Mouse (Mus musculus): ENCODE data around the gene Rtn4. TPM values are rescaled to one million over a fixed set of nuclear protein-coding genes. Genes with fewer than 3 reads are reported as not detected.

Gene Rtn4
- total RNA-seq, 2 experiments from 2014 or later: 40.9 to 55.1 TPM

DNA sequence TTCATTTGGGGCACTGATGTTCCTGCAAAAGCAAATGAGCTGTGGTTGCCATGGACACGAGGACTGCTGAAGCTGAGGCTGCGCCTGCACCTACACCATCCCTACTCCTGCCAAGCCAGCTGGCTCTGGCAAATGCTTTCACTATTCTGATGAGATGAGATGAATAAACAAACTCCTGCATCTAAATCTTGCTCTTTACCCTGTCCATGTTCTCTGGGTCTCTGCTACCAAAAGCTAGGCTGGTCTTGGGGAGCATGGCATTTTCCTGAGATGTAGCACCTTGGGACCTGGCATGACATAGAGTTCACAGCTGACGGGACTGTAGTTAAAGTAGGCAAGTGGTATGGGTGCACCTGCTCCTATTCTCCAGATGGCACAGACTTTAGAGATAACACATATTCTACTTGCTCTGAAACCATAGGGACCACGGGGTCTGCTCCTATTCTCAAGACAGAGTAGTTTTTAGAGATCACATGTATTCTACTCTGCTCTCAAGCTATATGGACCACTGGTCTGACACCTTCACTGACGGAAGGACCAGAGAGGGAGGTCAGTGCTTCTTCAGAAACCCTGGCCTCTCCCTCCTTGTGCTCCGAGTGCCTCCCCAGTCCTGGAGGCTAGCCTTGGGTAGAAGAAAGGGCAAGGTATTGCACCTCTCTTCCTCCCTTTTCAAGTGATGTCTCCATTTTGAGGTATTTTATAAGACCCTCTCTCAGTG is 96.3 kb downstream of the Rtn4 start:
- ATAC-seq (replicated peaks; ENCODE audit: low FRiP score, low TSS enrichment, poor library complexity, severe bottlenecking): 0 out of 2 replicates have a peak, but pooled peaks have one; percentile 6

DNA sequence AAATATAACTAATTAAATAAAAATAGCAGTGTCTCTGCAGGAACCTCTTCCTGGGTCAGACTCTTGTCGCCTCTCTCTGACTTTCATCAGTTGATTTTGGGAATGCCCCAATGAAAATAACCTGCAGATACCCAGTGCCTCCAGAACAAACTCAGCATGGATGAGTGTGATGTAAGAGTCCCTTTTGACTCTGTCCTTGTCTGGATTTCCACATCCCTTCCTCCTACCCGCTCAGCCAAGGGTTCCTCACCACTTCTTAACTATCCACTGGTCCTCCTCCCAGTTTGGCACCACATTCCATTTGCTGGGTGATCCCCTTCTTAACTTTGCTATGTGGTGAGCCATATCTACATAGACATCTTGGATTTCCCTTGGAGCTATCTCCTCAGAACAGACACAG is 98.0 kb downstream of the Rtn4 start:
- ATAC-seq (replicated peaks; ENCODE audit: low FRiP score, low TSS enrichment, poor library complexity, severe bottlenecking): no peak

Other genes with a start within 250 kb of the Rtn4 start
- gene Prorsd1, start 177.9 kb upstream of the Rtn4 start, total RNA-seq (2014; fragmentation: Nextera tagmentation): 56.5 and 69.5 TPM in 2 replicates
- gene Prorsd1, start 177.9 kb upstream of the Rtn4 start, total RNA-seq (2017): 76.9 and 78.5 TPM in 2 replicates
- gene Mtif2, start 166.5 kb upstream of the Rtn4 start, total RNA-seq (2014; fragmentation: Nextera tagmentation): 36.9 and 43.0 TPM in 2 replicates
- gene Mtif2, start 166.5 kb upstream of the Rtn4 start, total RNA-seq (2017): 117 and 131 TPM in 2 replicates
- gene Clhc1, start 145.0 kb upstream of the Rtn4 start, total RNA-seq (2014; fragmentation: Nextera tagmentation): 0.17 and 0.50 TPM in 2 replicates
- gene Clhc1, start 145.0 kb upstream of the Rtn4 start, total RNA-seq (2017): not detected in 2 replicates
- 4,800 and 5,317 TPM in 2 replicates for gene Rps27a, start 144.8 kb upstream of the Rtn4 start, total RNA-seq (2014; fragmentation: Nextera tagmentation)
- gene Rps27a, start 144.8 kb upstream of the Rtn4 start, total RNA-seq (2017): 1,061 and 1,131 TPM in 2 replicates
- gene 4931440F15Rik, start 132.7 kb downstream of the Rtn4 start, total RNA-seq (2014; fragmentation: Nextera tagmentation): not detected in 2 replicates
- gene 4931440F15Rik, start 132.7 kb downstream of the Rtn4 start, total RNA-seq (2017): not detected in 2 replicates

Data from megakaryocyte-erythroid progenitor cell, adult 5-6 weeks (primary cell).